Mouse (Mus musculus) CH12.LX (cell line): ENCODE measurements around the gene Atp8b3. TPM values are rescaled to one million over a fixed set of nuclear protein-coding genes. Genes with fewer than 3 reads are reported as not detected.

Source experiments
- DNase-seq: peaks from one replicate; pipeline ENCODE4 v3.0.0-alpha.2; 2013; ENCODE audit errors: extremely low read depth
- H3K27ac ChIP-seq: 2 replicates; pipeline ENCODE4 v1.5.1; 2012; ENCODE audit warnings: low read depth, mild to moderate bottlenecking, control low read depth, moderate library complexity; ENCODE audit not compliant: insufficient read depth
- H3K27me3 ChIP-seq: replicated peaks from 2 replicates; pipeline ENCODE3; 2012; ENCODE audit warnings: inconsistent platforms
- H3K36me3 ChIP-seq, 2 experiments: replicated peaks in 1 of 2; 2 replicates each; pipeline versions ENCODE3 to v1.6.1; 2012; ENCODE audit warnings: inconsistent platforms in 1 of 2, low read length in 1 of 2, mild to moderate bottlenecking in 1 of 2, mixed read lengths in 1 of 2, moderate library complexity in 1 of 2; ENCODE audit not compliant: control insufficient read depth in 1 of 2, insufficient read depth in 1 of 2
- H3K4me1 ChIP-seq, 2 experiments: 2 replicates each; pipeline ENCODE4 v1.6.1; 2012; ENCODE audit warnings: inconsistent platforms in 1 of 2, moderate library complexity in 1 of 2; ENCODE audit not compliant: insufficient read depth in 2 of 2, control insufficient read depth in 1 of 2
- H3K4me2 ChIP-seq: 2 replicates; pipeline ENCODE4 v1.6.1; 2012; ENCODE audit warnings: low read depth, mild to moderate bottlenecking, control low read depth; ENCODE audit not compliant: poor library complexity, insufficient read depth, severe bottlenecking
- H3K4me3 ChIP-seq, 3 experiments: fragments of 150-350 bp in 1 of 3; sonication (generic) in 1 of 3; replicated peaks in 1 of 3; 2 replicates each; pipeline versions ENCODE3 to v1.5.1; 2011 to 2012; ENCODE audit warnings: low read depth in 2 of 3, low read length in 2 of 3, mild to moderate bottlenecking in 2 of 3, moderate library complexity in 2 of 3, control low read depth in 1 of 3, improper control_type of control experiment in 1 of 3, inconsistent platforms in 1 of 3, mixed read lengths in 1 of 3; ENCODE audit not compliant: poor library complexity in 1 of 3
- H3K79me2 ChIP-seq: replicated peaks from 2 replicates; pipeline ENCODE4 v1.6.1; 2012; ENCODE audit warnings: mild to moderate bottlenecking, moderate library complexity; ENCODE audit not compliant: control insufficient read depth, poor library complexity, insufficient read depth, severe bottlenecking; ENCODE audit errors: extremely low read depth
- H3K9ac ChIP-seq: 2 replicates; pipeline ENCODE4 v1.6.1; 2012; ENCODE audit warnings: low read depth, mild to moderate bottlenecking, control low read depth, moderate library complexity; ENCODE audit not compliant: insufficient read depth
- H3K9me3 ChIP-seq: replicated peaks from 2 replicates; pipeline ENCODE3; 2012; ENCODE audit warnings: low read length, inconsistent platforms, mixed read lengths
- BHLHE40 ChIP-seq: IDR thresholded peaks from 2 replicates; pipeline ENCODE4 v1.6.1; 2011; ENCODE audit warnings: mild to moderate bottlenecking, low read depth, low read length, improper control_type of control experiment
- E2F4 ChIP-seq: IDR thresholded peaks from 2 replicates; pipeline ENCODE4 v1.6.1; 2011; ENCODE audit warnings: low read depth, low read length, improper control_type of control experiment; ENCODE audit not compliant: insufficient replicate concordance
- ELF1 ChIP-seq: IDR thresholded peaks from 2 replicates; pipeline ENCODE4 v1.6.1; 2014; ENCODE audit warnings: low read depth, mild to moderate bottlenecking, inconsistent platforms, low read length, improper control_type of control experiment
- EP300 ChIP-seq: IDR thresholded peaks from 2 replicates; pipeline ENCODE4 v1.6.1; 2011; ENCODE audit warnings: low read length, improper control_type of control experiment
- ETS1 ChIP-seq: conservative IDR thresholded peaks from 2 replicates; pipeline ENCODE4 v1.6.1; 2012; ENCODE audit warnings: low read depth, mild to moderate bottlenecking, inconsistent platforms, low read length, improper control_type of control experiment, moderate library complexity
- GABPA ChIP-seq: IDR thresholded peaks from 2 replicates; pipeline ENCODE4 v1.6.1; 2012; ENCODE audit warnings: low read depth, low read length, improper control_type of control experiment, inconsistent platforms; ENCODE audit not compliant: insufficient replicate concordance
- HCFC1 ChIP-seq: IDR thresholded peaks from 2 replicates; pipeline ENCODE4 v1.6.1; 2012; ENCODE audit warnings: low read depth, mild to moderate bottlenecking, inconsistent platforms, low read length, improper control_type of control experiment
- JUN ChIP-seq: IDR thresholded peaks from 2 replicates; pipeline ENCODE4 v1.6.1; 2011; ENCODE audit warnings: low read depth, mild to moderate bottlenecking, low read length, improper control_type of control experiment, moderate library complexity; ENCODE audit not compliant: insufficient read depth
- MAZ ChIP-seq: IDR thresholded peaks from 2 replicates; pipeline ENCODE4 v1.6.1; 2012; ENCODE audit warnings: low read depth, mild to moderate bottlenecking, inconsistent platforms, low read length, improper control_type of control experiment, moderate library complexity
- MXI1 ChIP-seq: IDR thresholded peaks from 2 replicates; pipeline ENCODE4 v1.6.1; 2011; ENCODE audit warnings: mild to moderate bottlenecking, low read depth, low read length, improper control_type of control experiment
- NRF1 ChIP-seq: IDR thresholded peaks from 2 replicates; pipeline ENCODE4 v1.6.1; 2014; ENCODE audit warnings: low read depth, mild to moderate bottlenecking, inconsistent platforms, low read length, improper control_type of control experiment, moderate library complexity
- PAX5 ChIP-seq: IDR thresholded peaks from 2 replicates; pipeline ENCODE4 v1.6.1; 2012; ENCODE audit warnings: low read length, inconsistent platforms, mixed read lengths
- POLR2AphosphoS2 ChIP-seq: IDR thresholded peaks from 2 replicates; pipeline ENCODE4 v1.6.1; 2011; ENCODE audit warnings: low read depth, low read length, improper control_type of control experiment
- RAD21 ChIP-seq: IDR thresholded peaks from 2 replicates; pipeline ENCODE4 v1.6.1; 2011; ENCODE audit warnings: low read depth, mild to moderate bottlenecking, low read length, improper control_type of control experiment, moderate library complexity
- SIN3A ChIP-seq: IDR thresholded peaks from 2 replicates; pipeline ENCODE4 v1.6.1; 2012; ENCODE audit warnings: low read length, improper control_type of control experiment, inconsistent platforms
- SMC3 ChIP-seq: IDR thresholded peaks from 2 replicates; pipeline ENCODE4 v1.6.1; 2011; ENCODE audit warnings: low read depth, low read length, improper control_type of control experiment
- TBP ChIP-seq: conservative IDR thresholded peaks from 2 replicates; pipeline ENCODE4 v1.6.1; 2011; ENCODE audit warnings: low read depth, low read length, improper control_type of control experiment
- TCF12 ChIP-seq: IDR thresholded peaks from 2 replicates; pipeline ENCODE4 v1.6.1; 2014; ENCODE audit warnings: low read depth, mild to moderate bottlenecking, inconsistent platforms, low read length, improper control_type of control experiment
- USF1 ChIP-seq: IDR thresholded peaks from 2 replicates; pipeline ENCODE4 v1.6.1; 2014; ENCODE audit warnings: low read depth, mild to moderate bottlenecking, inconsistent platforms, low read length, improper control_type of control experiment
- ZC3H11A ChIP-seq: IDR thresholded peaks from 2 replicates; pipeline ENCODE4 v1.6.1; 2012; ENCODE audit warnings: low read depth, mild to moderate bottlenecking, inconsistent platforms, low read length, improper control_type of control experiment
- dilution Hi-C: fragments of 300-500 bp; cut with MboI; formaldehyde crosslinking; loops from 2 replicates; pipeline ENCODE4 v1.14.3; 2020; ENCODE audit warnings: low sequenced_read_pairs; ENCODE audit not compliant: extremely low pct_unique_long_range_greater_than_20kb, extremely low pct_ligation_motif_present
- in situ Hi-C: fragments of 300-500 bp; cut with MboI; formaldehyde crosslinking; loops from 3 replicates; pipeline ENCODE4 v1.14.3; 2019; ENCODE audit warnings: low sequenced_read_pairs, low pct_ligation_motif_present, low pct_unique_long_range_greater_than_20kb, mixed read lengths
- polyA plus RNA-seq: library from polyadenylated mRNA; unstranded; fragments of >175 nt; gene quantifications from 2 replicates; pipeline ENCODE4 v1.2.1, GENCODE M21; 2012; ENCODE audit warnings: low read depth; ENCODE audit not compliant: insufficient read length
- total RNA-seq, 2 experiments: library from RNA; depleted of rRNA; stranded (reverse); fragments of 300-350 nt in 1 of 2; fragments of >200 nt in 1 of 2; gene quantifications; 2 replicates each; pipeline ENCODE4 v1.2.3; 2012 to 2014

The Atp8b3 gene
- total and polyA plus RNA-seq, 3 experiments, result 0.08 to 0.27 (median 0.21) TPM

- Histone ChIP-seq H3K4me1 (peaks cover 4 to 6% of the 10 kb centered on the region in 2 experiments; a peak in 3 of 4 replicates), H3K79me2 (no peaks in the 10 kb centered on the region), H3K27ac (no peak overlapping the region), H3K9ac (no peak overlapping the region), H3K9me3 (no peaks in the 10 kb centered on the region), H3K4me3 (no peak overlapping the region), H3K36me3 (no peaks in the 10 kb centered on the region), H3K27me3 (peaks cover 79% of the 10 kb centered on the region), H3K4me2 (no peak overlapping the region)
- no peak for DNase-seq
- no peak for TF ChIP-seq NRF1
- TF ChIP-seq TBP, result no peak
- TF ChIP-seq MXI1, result no peak
- TF ChIP-seq SMC3, result no peak
- no peak for TF ChIP-seq JUN
- TF ChIP-seq GABPA, result no peak
- TF ChIP-seq MAZ, result no peak
- TF ChIP-seq HCFC1, result no peak
- TF ChIP-seq E2F4, result no peak
- TF ChIP-seq ELF1, result no peak
- TF ChIP-seq POLR2AphosphoS2, result no peak
- TF ChIP-seq PAX5, result no peak
- TF ChIP-seq ZC3H11A, result no peak
- dilution Hi-C loops (no loop called here), in situ Hi-C loops (no loop called here)
Measured at GRCm38 (mm10) chr10:80502291-80502690, 36.6 kb downstream of the Atp8b3 start.

GRCm38 (mm10) chr10:80496421-80496820, 42.5 kb downstream of the Atp8b3 start:
- H3K36me3 ChIP-seq, result no peaks in the 10 kb centered on the region
- no peak overlapping the region for H3K4me3 ChIP-seq
- no peak overlapping the region for H3K4me2 ChIP-seq
- no peak overlapping the region for H3K9ac ChIP-seq
- no peak for TF ChIP-seq USF1
- TF ChIP-seq HCFC1, result no peak
- TF ChIP-seq BHLHE40, result no peak
- TF ChIP-seq RAD21, result no peak
- TF ChIP-seq SIN3A, result no peak
- TF ChIP-seq MAZ, result no peak
- TF ChIP-seq PAX5, result no peak
- TF ChIP-seq MXI1, result no peak
- no peak for TF ChIP-seq NRF1
- TF ChIP-seq EP300, result no peak
- TF ChIP-seq ETS1, result no peak
- TF ChIP-seq TCF12, result no peak
- DNase-seq, result no peak
- peaks cover 18% of the 10 kb centered on the region for H3K9me3 ChIP-seq
- dilution Hi-C loops, result no loop called here
- H3K79me2 ChIP-seq, result no peaks in the 10 kb centered on the region
- H3K27ac ChIP-seq, result no peak overlapping the region
- in situ Hi-C loops, result no loop called here
- H3K27me3 ChIP-seq, result peaks cover 87% of the 10 kb centered on the region
- peaks cover 0 to 4% of the 10 kb centered on the region in 2 experiments; a peak in 1 of 4 replicates for H3K4me1 ChIP-seq
